Mouse (Mus musculus) small intestine, adult 2 months (tissue): Measurements from ENCODE around the gene Tfb2m.

Experiments
- CTCF ChIP-seq: fragments of 200-500 bp; IDR thresholded peaks from 2 replicates; pipeline ENCODE4 v1.5.1; 2012; ENCODE audit warnings: low read depth, mild to moderate bottlenecking, control low read depth, inconsistent platforms, low read length, moderate library complexity, mixed read lengths; ENCODE audit not compliant: insufficient replicate concordance, insufficient read length; ENCODE audit errors: extremely low read depth
- POLR2A ChIP-seq: fragments of 200-500 bp; IDR thresholded peaks from 2 replicates; pipeline ENCODE4 v1.6.1; 2012; ENCODE audit warnings: low read depth, mild to moderate bottlenecking, control low read depth, inconsistent platforms, low read length, moderate library complexity

- TF ChIP-seq POLR2A (no peak), CTCF (no peak)
Measured at GRCm38 (mm10) chr1:179511895-179512294, 34.2 kb downstream of the Tfb2m start.
